Mouse (Mus musculus) cerebellum, adult 11-12 months (tissue): ENCODE measurements at regions not wholly inside any gene's neighbourhood (a gene's known extent, or its start where the extent isn't known, plus 50 kb on each side); places are given as distances from the start of the nearest gene placed in this dataset.

Experiments used
- DNase-seq: peaks from one replicate; pipeline ENCODE4 v3.0.0; 2022

DNA sequence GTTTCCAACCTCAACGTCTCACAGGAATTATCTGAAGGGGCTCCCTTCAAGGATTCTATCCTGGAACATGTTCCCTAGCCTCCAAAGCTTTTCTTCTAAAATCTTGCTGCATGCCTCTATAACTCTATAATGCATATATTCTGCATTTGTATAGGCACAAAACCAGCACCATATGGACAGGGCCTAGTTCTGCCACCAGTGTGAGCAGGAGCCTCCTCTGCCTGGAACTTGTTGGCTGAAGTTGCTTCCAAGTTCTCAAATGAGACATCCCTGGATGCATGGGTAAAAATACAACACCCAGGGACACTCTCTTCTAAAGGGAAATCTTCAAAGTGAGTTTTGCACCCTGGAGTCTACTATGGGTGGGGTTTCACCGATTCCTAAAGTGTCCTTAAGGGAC, 62.3 kb upstream of the Tenm4 start:
- no peak for DNase-seq

- DNase-seq = no peak
Measured at GRCm38 (mm10) chr7:96120142-96120541, 50.9 kb upstream of the Tenm4 start.
